Mouse (Mus musculus): ENCODE data around the gene Selenbp1. TPM values are rescaled to one million over a fixed set of nuclear protein-coding genes. Genes with fewer than 3 reads are reported as not detected.

The Selenbp1 gene
- 67.4 and 71.6 TPM in 2 replicates for polyA plus RNA-seq (2012; rRNA removed; ENCODE audit: low replicate concordance)

DNA sequence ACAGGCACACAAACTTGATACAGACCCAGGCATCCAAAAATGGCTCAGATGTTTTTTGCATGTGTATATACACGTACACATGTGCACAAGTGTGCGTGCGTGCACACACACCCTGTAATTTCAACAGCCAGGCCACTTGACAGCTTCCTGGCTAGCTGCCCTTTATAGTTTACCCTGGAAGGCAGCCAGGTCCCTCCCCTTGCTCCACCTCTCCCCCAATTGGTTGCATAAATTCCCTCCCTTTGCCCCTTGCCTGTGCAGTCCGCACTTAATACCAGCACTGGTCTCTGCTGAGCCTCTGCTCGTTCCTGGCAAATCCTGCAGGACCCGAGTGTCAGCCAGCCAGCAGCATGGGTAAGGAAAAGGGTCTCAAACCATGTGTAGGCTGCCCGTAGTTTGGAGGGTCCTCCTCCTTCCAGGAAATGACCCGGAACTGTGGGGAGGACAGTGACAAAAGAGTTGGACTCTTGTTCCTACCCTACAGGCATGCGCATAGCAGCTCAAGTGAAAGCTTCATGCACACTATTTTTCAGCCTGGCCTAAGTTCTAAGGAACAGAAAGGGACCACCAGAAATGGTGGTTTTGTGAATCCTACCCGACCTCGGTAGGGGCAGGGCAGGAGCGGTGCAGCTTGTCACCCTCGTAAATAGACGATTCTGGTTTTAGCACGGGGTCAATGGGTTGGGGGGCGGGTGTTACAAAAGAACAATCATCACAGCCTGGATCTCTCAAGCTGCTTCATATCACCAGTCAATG, at the start of gene Selenbp1:
Gene Selenbp1, plus strand, starts transcription at position 248 of the 756 bp plus-strand sequence.

GRCm38 (mm10) chr3:94886316-94887224, 46.3 kb upstream of the Selenbp1 start, which contains the start of gene Psmb4:
Gene Psmb4, minus strand, starts transcription at chr3:94886961.

GRCm38 (mm10) chr3:94953764-94954616, 21.1 kb downstream of the Selenbp1 start, which contains the start of gene Rfx5:
Gene Rfx5, plus strand, starts transcription at chr3:94954075.

GRCm38 (mm10) chr3:94974528-94975422, 41.9 kb downstream of the Selenbp1 start, which contains the start of gene Pi4kb:
Gene Pi4kb, plus strand, starts transcription at chr3:94974731.

Other genes with a start within 250 kb of the Selenbp1 start
- 3.6 and 4.1 TPM in 2 replicates for gene Selenbp2, start 239.5 kb upstream of the Selenbp1 start, polyA plus RNA-seq (2012; rRNA removed; ENCODE audit: low replicate concordance)
- 13.2 and 17.8 TPM in 2 replicates for gene Cgn, start 146.6 kb upstream of the Selenbp1 start, polyA plus RNA-seq (2012; rRNA removed; ENCODE audit: low replicate concordance)
- 9.7 and 17.1 TPM in 2 replicates for gene Pogz, start 95.5 kb upstream of the Selenbp1 start, polyA plus RNA-seq (2012; rRNA removed; ENCODE audit: low replicate concordance)
- gene Psmb4, start 46.1 kb upstream of the Selenbp1 start, polyA plus RNA-seq (2012; rRNA removed; ENCODE audit: low replicate concordance) = 151 and 251 TPM in 2 replicates
- 2.6 and 6.6 TPM in 2 replicates for gene Rfx5, start 21.0 kb downstream of the Selenbp1 start, polyA plus RNA-seq (2012; rRNA removed; ENCODE audit: low replicate concordance)
- gene Pi4kb, start 41.7 kb downstream of the Selenbp1 start, polyA plus RNA-seq (2012; rRNA removed; ENCODE audit: low replicate concordance) = 11.2 and 12.0 TPM in 2 replicates
- 14.2 and 17.2 TPM in 2 replicates for gene Zfp687, start 82.4 kb downstream of the Selenbp1 start, polyA plus RNA-seq (2012; rRNA removed; ENCODE audit: low replicate concordance)
- gene Psmd4, start 109.6 kb downstream of the Selenbp1 start, polyA plus RNA-seq (2012; rRNA removed; ENCODE audit: low replicate concordance) = 70.8 and 87.2 TPM in 2 replicates
- 9.6 and 12.5 TPM in 2 replicates for gene Pip5k1a, start 173.9 kb downstream of the Selenbp1 start, polyA plus RNA-seq (2012; rRNA removed; ENCODE audit: low replicate concordance)
- 57.0 and 58.5 TPM in 2 replicates for gene Vps72, start 178.0 kb downstream of the Selenbp1 start, polyA plus RNA-seq (2012; rRNA removed; ENCODE audit: low replicate concordance)
- gene Tmod4, start 191.4 kb downstream of the Selenbp1 start, polyA plus RNA-seq (2012; rRNA removed; ENCODE audit: low replicate concordance) = 0.53 and 1.1 TPM in 2 replicates
- gene Scnm1, start 201.0 kb downstream of the Selenbp1 start, polyA plus RNA-seq (2012; rRNA removed; ENCODE audit: low replicate concordance) = 18.5 and 29.5 TPM in 2 replicates
- gene Lysmd1, start 201.0 kb downstream of the Selenbp1 start, polyA plus RNA-seq (2012; rRNA removed; ENCODE audit: low replicate concordance) = 2.8 and 6.1 TPM in 2 replicates
- 4.9 and 25.2 TPM in 2 replicates for gene Tnfaip8l2, start 209.3 kb downstream of the Selenbp1 start, polyA plus RNA-seq (2012; rRNA removed; ENCODE audit: low replicate concordance)
- 3.7 and 5.7 TPM in 2 replicates for gene Sema6c, start 227.4 kb downstream of the Selenbp1 start, polyA plus RNA-seq (2012; rRNA removed; ENCODE audit: low replicate concordance)

All from duodenum, adult 2 months (tissue).